Mouse (Mus musculus): ENCODE data around the gene Fam178b.

DNA sequence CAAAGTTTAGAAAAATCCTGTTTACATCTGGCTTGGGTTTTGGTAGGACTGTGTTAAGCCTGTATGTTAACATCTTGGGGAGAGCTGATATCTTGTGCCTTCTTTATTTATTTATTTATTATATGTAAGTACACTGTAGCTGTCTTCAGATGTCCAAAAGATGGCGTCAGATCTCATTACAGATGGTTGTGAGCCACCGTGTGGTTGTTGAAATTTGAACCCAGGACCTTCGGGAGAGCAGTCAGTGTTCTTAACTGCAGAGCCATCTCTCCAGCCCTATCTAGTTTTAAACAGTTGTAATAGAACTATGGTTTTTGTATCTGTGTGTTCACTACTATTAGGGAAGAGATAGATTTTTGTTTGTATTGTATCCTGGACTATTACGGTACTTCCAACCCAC, 153.7 kb downstream of the Fam178b start:
- TF ChIP-seq CTCF (IDR thresholded peaks at IDR 0.05; ENCODE audit: low read depth, low read length) (no peak), TAL1 (conservative IDR thresholded peaks at IDR 0.05; ENCODE audit: low read depth, low read length) (no peak), GATA1 (IDR thresholded peaks at IDR 0.05; ENCODE audit: borderline replicate concordance, low read length) (no peak), POLR2AphosphoS5 (IDR thresholded peaks at IDR 0.05; ENCODE audit: insufficient replicate concordance, low read depth, low read length) (no peak), GATA2 (IDR thresholded peaks at IDR 0.05; ENCODE audit: borderline replicate concordance, low read depth, low read length) (no peak)

Data from G1E (cell line).